Mouse (Mus musculus) C2C12 (cell line): ENCODE data around the gene Gpc2.

Experiments
- CTCF ChIP-seq: IDR thresholded peaks from one replicate; pipeline ENCODE4 v1.5.1; 2011; ENCODE audit not compliant: control insufficient read depth, insufficient read depth, insufficient read length
- FOSL1 ChIP-seq: IDR thresholded peaks from one replicate; pipeline ENCODE4 v1.8.0; 2011; ENCODE audit warnings: mild to moderate bottlenecking, low read length; ENCODE audit not compliant: poor library complexity, insufficient read depth, severe bottlenecking
- MAX ChIP-seq: IDR thresholded peaks from one replicate; pipeline ENCODE4 v1.6.1; 2011; ENCODE audit warnings: mild to moderate bottlenecking, control low read depth
- MYOG ChIP-seq: IDR thresholded peaks from one replicate; pipeline ENCODE4 v1.6.1; 2011; ENCODE audit not compliant: control insufficient read depth, insufficient read length; ENCODE audit errors: extremely low read depth
- USF1 ChIP-seq: IDR thresholded peaks from one replicate; pipeline ENCODE4 v1.6.1; 2011; ENCODE audit warnings: low read depth, mild to moderate bottlenecking, control low read depth, moderate library complexity

DNA sequence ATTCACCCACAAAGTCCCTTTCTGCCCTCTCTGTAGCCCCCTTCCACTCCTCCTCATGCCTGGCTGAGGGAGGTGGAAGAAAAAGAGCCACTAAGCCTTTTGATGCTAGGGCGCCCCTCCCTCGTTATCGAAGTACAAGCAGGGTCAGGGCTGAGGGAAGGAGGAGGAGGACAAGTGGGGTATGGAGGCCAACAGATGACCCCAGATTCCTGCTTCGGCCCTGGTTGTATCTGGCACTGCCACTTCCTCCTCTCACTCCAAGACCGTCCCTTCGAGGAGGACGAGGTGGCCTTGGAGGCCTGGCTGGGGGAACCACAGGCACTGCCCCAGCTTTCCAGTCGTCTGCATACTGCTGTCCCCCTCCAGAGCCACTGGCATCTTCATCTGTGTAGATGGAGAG is 5.6 kb downstream of the Gpc2 start:
- no peak for TF ChIP-seq MAX
- no peak for TF ChIP-seq CTCF
- no peak for TF ChIP-seq MYOG
- TF ChIP-seq FOSL1, result no peak
- TF ChIP-seq USF1, result no peak
